Mouse (Mus musculus): ENCODE measurements around the gene Col5a1. TPM values are rescaled to one million over a fixed set of nuclear protein-coding genes. Genes with fewer than 3 reads are reported as not detected.

Col5a1 gene
- polyA plus RNA-seq, 1 experiment from 2014 or later = 15.4 TPM

GRCm38 (mm10) chr2:27981621-27982535 is 95.7 kb downstream of the Col5a1 start:
- H3K4me3 ChIP-seq = peak overlapping the region; percentile 20; the same call in 1 of the 2 replicates
- H3K4me2 ChIP-seq = peak overlapping the region; percentile 66
- WGBS (ENCODE audit: insufficient replicate concordance) = 21% methylated on average over 14 of the region's 14 CpGs
- H3K9me3 ChIP-seq (replicated peaks) = no peaks in the 10 kb centered on the region
- peak overlapping the region; percentile 76 for H3K9ac ChIP-seq
- no peaks in the 10 kb centered on the region for H3K27me3 ChIP-seq (replicated peaks)
- ATAC-seq = peak; percentile 86
- peaks cover 100% of the 10 kb centered on the region for H3K4me1 ChIP-seq
- peaks cover 7% of the 10 kb centered on the region; the same call in 1 of the 2 replicates for H3K36me3 ChIP-seq
- H3K27ac ChIP-seq = peak overlapping the region; percentile 99

- Histone ChIP-seq H3K4me3 (no peak overlapping the region), H3K9ac (peak overlapping the region; percentile 76), H3K4me2 (peak overlapping the region; percentile 66; the same call in 1 of the 2 replicates), H3K36me3 (peaks cover 2% of the 10 kb centered on the region; the same call in 1 of the 2 replicates), H3K4me1 (peaks cover 100% of the 10 kb centered on the region), H3K27ac (peak overlapping the region; percentile 99), H3K9me3 (replicated peaks) (no peaks in the 10 kb centered on the region), H3K27me3 (replicated peaks) (no peaks in the 10 kb centered on the region)
- no peak for ATAC-seq
Observed at GRCm38 (mm10) chr2:27983093-27983492, 96.9 kb downstream of the Col5a1 start.

DNA sequence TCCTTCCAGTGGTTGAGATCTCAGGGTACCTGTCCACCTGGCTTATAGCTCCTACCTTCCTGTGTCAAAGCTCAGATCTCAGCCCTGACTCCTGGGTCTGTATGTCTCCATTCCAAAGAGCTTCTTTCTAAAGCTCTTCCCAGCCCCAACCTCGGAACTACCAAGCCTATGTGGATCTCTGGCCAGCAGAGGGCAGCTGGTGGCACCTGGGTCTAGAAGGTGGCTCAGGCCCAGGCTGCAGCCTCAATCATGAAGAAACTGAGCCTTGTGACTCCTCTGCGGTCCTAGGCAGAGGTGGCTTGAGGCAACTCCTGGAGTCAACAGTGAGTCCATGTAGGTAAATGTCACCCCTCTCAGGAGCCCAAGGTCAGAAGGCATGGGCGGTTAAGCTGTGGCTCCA is 97.7 kb downstream of the Col5a1 start:
- WGBS (ENCODE audit: insufficient replicate concordance) = 34% methylated on average over 3 of the region's 3 CpGs
- H3K4me1 ChIP-seq = peaks cover 100% of the 10 kb centered on the region
- no peaks in the 10 kb centered on the region for H3K27me3 ChIP-seq (replicated peaks)
- H3K4me3 ChIP-seq = no peak overlapping the region
- H3K36me3 ChIP-seq = peaks cover 2% of the 10 kb centered on the region; the same call in 1 of the 2 replicates
- peak overlapping the region; percentile 59 for H3K9ac ChIP-seq
- no peak overlapping the region; the same call in 1 of the 2 replicates for H3K4me2 ChIP-seq
- peak; percentile 33; the same call in 1 of the 2 replicates for ATAC-seq
- H3K9me3 ChIP-seq (replicated peaks) = no peaks in the 10 kb centered on the region
- H3K27ac ChIP-seq = peak overlapping the region; percentile 99

DNA sequence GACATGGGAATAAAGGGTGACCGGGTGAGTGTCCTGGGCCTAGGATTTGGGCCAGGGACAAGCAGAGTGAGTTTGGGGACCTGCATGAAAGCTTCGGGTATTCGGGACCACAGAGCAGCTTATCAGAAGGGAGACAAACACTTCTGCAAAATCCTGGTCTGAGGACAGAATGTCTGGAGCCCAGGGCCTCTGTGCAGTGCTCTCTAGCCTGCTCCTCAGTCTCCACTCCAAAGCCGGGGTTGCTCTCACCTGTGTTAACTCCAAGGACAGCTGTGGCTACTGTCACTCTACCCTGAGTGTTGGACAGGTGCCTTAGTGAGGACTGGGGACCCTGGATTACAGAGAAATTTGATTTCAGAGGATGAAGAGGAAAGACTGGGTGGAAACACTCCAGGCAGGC is 100.5 kb downstream of the Col5a1 start:
- WGBS (ENCODE audit: insufficient replicate concordance) = 44% methylated on average over 4 of the region's 4 CpGs
- Histone ChIP-seq H3K27ac (peak overlapping the region; percentile 99), H3K36me3 (peaks cover 14% of the 10 kb centered on the region), H3K4me1 (peaks cover 95% of the 10 kb centered on the region), H3K4me2 (no peak overlapping the region), H3K4me3 (no peak overlapping the region), H3K9ac (peak overlapping the region; percentile 56), H3K27me3 (replicated peaks) (no peaks in the 10 kb centered on the region), H3K9me3 (replicated peaks) (no peaks in the 10 kb centered on the region)
- ATAC-seq = no peak

DNA sequence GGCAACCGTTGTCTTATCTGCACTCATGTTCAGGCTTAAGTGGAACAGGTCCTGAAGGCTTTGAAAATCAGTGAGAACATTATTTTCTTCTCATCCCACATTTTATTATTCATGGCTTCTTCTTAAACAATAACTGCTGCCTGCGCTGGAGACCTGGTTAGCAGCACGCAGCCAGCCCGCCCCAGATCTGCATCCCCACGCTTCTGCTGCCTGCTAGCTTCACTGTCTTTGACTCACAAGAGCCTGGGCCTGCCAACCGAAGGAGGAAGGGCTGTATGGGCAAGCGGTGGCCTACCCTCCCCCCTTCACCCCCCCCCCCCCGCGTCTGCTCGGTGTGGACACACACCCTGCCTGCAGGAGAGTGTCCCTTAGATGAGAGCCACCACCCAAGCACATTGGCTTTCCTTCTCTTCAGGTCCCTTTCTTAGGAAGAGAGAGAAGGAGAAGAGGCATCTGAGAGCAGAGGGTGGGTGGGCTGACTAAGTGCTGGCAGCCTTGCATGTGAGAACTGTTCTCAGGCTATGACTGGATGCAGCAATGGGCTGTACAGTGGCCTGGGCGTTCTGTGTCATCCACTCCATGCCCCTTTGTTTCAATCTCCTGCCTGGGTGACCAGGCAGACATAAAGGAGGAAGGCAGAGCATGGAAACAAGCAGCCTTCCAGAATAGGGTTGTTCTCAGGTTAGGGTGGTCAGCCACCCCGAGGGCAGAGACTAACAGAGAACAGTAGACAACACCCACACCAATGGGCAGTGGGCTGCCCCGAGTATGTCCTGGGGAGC is 104.4 kb downstream of the Col5a1 start:
- H3K4me2 ChIP-seq = no peak overlapping the region
- peak overlapping the region; percentile 99 for H3K27ac ChIP-seq
- no peak for ATAC-seq
- no peak overlapping the region for H3K4me3 ChIP-seq
- WGBS (ENCODE audit: insufficient replicate concordance) = 63% methylated on average over 13 of the region's 13 CpGs
- H3K9ac ChIP-seq = 0 out of 2 replicates have a peak overlapping the region, but pooled peaks have one; percentile 15
- no peaks in the 10 kb centered on the region for H3K9me3 ChIP-seq (replicated peaks)
- H3K27me3 ChIP-seq (replicated peaks) = no peaks in the 10 kb centered on the region
- peaks cover 14% of the 10 kb centered on the region for H3K36me3 ChIP-seq
- peaks cover 83% of the 10 kb centered on the region for H3K4me1 ChIP-seq

GRCm38 (mm10) chr2:27993416-27993815 is 107.2 kb downstream of the Col5a1 start:
- H3K27me3 ChIP-seq (replicated peaks) = no peaks in the 10 kb centered on the region
- H3K4me2 ChIP-seq = no peak overlapping the region
- H3K9ac ChIP-seq = peak overlapping the region; percentile 29
- H3K27ac ChIP-seq = peak overlapping the region; percentile 76
- ATAC-seq = peak; percentile 83
- peaks cover 67% of the 10 kb centered on the region for H3K4me1 ChIP-seq
- H3K36me3 ChIP-seq = peaks cover 26% of the 10 kb centered on the region; the same call in 1 of the 2 replicates
- no peak overlapping the region for H3K4me3 ChIP-seq
- 54% methylated on average over 5 of the region's 5 CpGs for WGBS (ENCODE audit: insufficient replicate concordance)
- no peaks in the 10 kb centered on the region for H3K9me3 ChIP-seq (replicated peaks)

DNA sequence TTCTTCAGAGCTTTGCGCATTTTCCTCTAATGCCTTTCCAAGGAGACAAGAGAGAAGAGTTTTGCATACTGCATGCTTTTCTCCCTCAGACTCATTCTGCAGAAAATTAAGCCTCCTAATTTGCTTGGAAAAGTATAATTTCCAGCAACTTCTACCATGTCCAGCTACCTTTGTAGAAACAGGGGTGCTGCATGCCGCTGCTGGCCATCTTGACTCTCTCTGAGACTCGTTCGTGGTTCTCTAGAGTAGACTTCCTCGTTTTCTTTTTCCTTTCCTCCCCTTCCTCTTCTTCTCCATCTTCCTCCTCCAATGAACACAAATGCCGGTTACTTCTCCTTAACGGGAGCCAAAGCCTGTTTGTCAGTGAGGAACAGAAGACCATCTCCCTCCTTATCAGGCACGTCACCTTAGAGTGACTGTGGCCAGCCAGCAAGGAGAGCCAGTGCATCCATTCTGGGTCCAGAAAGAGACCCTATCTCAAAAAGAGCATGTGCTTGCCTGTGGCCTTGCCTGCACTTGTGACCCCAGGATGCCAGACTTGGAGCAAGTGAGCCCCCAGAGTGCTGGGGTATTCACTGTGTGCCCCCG is 113.9 kb downstream of the Col5a1 start:
- Histone ChIP-seq H3K4me1 (peaks cover 73% of the 10 kb centered on the region), H3K9me3 (replicated peaks) (no peaks in the 10 kb centered on the region), H3K4me2 (peak overlapping the region; percentile 65), H3K9ac (peak overlapping the region; percentile 73), H3K27ac (peak overlapping the region; percentile 93), H3K27me3 (replicated peaks) (no peaks in the 10 kb centered on the region), H3K4me3 (peak overlapping the region; percentile 47), H3K36me3 (peaks cover 28% of the 10 kb centered on the region; the same call in 1 of the 2 replicates)
- WGBS (ENCODE audit: insufficient replicate concordance) = 23% methylated on average over 9 of the region's 9 CpGs
- ATAC-seq = peak; percentile 81

DNA sequence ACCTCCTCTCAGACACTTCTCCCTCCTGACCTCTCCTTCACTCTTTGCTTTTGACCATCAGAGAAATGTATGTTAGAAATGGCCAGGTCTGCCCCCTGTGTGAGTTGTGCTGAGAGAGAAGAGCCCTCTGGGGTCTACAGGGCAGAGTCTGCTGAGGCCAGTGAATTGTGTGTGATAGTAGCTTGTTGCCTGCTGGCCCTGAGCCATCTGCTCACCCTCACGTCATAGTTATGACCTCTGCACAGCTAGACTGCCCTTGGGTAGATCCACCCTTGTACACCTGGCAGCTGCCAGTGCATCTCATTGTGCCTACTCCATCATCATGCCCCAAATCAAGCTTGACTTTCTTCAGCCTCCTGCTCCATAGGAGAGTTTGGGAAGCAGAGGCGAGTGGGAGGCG is 114.4 kb downstream of the Col5a1 start:
- H3K4me3 ChIP-seq = no peak overlapping the region
- peak overlapping the region; percentile 65 for H3K4me2 ChIP-seq
- WGBS (ENCODE audit: insufficient replicate concordance) = 60% methylated on average over 3 of the region's 3 CpGs
- ATAC-seq = no peak
- H3K4me1 ChIP-seq = peaks cover 75% of the 10 kb centered on the region
- peak overlapping the region; percentile 73 for H3K9ac ChIP-seq
- H3K9me3 ChIP-seq (replicated peaks) = no peaks in the 10 kb centered on the region
- H3K27ac ChIP-seq = peak overlapping the region; percentile 93
- H3K27me3 ChIP-seq (replicated peaks) = no peaks in the 10 kb centered on the region
- peaks cover 27% of the 10 kb centered on the region; the same call in 1 of the 2 replicates for H3K36me3 ChIP-seq

GRCm38 (mm10) chr2:28001206-28001605 is 115.0 kb downstream of the Col5a1 start:
- Histone ChIP-seq H3K4me2 (no peak overlapping the region), H3K36me3 (peaks cover 22% of the 10 kb centered on the region; the same call in 1 of the 2 replicates), H3K4me3 (no peak overlapping the region), H3K27me3 (replicated peaks) (no peaks in the 10 kb centered on the region), H3K4me1 (peaks cover 80% of the 10 kb centered on the region), H3K9me3 (replicated peaks) (no peaks in the 10 kb centered on the region), H3K27ac (peak overlapping the region; percentile 93), H3K9ac (peak overlapping the region; percentile 73)
- WGBS (ENCODE audit: insufficient replicate concordance) = 85% methylated on average over 11 of the region's 11 CpGs
- no peak for ATAC-seq

GRCm38 (mm10) chr2:28005187-28005586 is 119.0 kb downstream of the Col5a1 start:
- Histone ChIP-seq H3K4me2 (peak overlapping the region; percentile 59), H3K9ac (peak overlapping the region; percentile 71), H3K36me3 (peaks cover 26% of the 10 kb centered on the region), H3K4me1 (peaks cover 74% of the 10 kb centered on the region), H3K4me3 (peak overlapping the region; percentile 32), H3K27me3 (replicated peaks) (no peaks in the 10 kb centered on the region), H3K27ac (peak overlapping the region; percentile 93), H3K9me3 (replicated peaks) (no peaks in the 10 kb centered on the region)
- 38% methylated on average over 4 of the region's 4 CpGs for WGBS (ENCODE audit: insufficient replicate concordance)
- ATAC-seq = peak; percentile 99

- peaks cover 65% of the 10 kb centered on the region for H3K4me1 ChIP-seq
- whole genome bisulfite sequencing (ENCODE audit: insufficient replicate concordance) = 76% methylated on average over 4 of the region's 4 CpGs
- no peaks in the 10 kb centered on the region for H3K9me3 ChIP-seq (replicated peaks)
- H3K4me2 ChIP-seq = no peak overlapping the region
- no peak overlapping the region for H3K4me3 ChIP-seq
- peaks cover 49% of the 10 kb centered on the region for H3K36me3 ChIP-seq
- H3K9ac ChIP-seq = 0 out of 2 replicates have a peak overlapping the region, but pooled peaks have one; percentile 14
- no peaks in the 10 kb centered on the region for H3K27me3 ChIP-seq (replicated peaks)
- ATAC-seq = no peak
- peak overlapping the region; percentile 93 for H3K27ac ChIP-seq
Observed at GRCm38 (mm10) chr2:28008261-28008660, 122.0 kb downstream of the Col5a1 start.
